Mouse (Mus musculus): ENCODE data around the gene Mcm5. TPM values are rescaled to one million over a fixed set of nuclear protein-coding genes. Genes with fewer than 3 reads are reported as not detected.

Gene Mcm5
- polyA plus RNA-seq, 1 experiment from 2014 or later: 29.4 TPM

DNA sequence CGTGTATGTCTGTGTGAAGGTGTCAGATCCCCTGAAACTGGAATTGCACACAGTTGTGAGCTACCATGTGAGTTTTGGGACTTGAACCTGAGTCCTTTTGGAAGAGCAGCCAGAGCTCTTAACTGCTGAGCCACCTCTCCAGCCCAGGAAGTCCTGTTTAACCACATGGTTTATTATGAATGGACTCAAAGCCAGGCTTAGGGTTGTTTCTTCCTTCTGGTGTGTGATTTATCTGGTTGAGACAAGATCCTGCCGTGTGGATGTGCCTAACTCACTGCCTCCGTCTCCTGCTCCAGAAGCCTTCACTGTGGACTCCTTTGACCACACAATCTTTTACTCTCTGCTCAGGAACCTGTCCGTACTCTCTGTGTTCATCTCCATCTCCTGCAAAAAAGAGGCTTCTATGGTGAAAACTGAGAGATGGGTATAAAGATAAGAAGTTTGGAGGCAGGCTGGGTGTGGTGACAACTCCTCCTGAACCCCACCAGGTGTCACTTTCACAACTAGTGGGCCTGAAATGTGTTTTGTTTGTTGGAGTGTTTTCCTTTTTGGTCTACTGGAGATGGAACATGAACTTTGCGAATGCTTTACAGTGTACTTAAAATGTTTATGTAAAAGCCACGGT lies 27.1 kb upstream of the Mcm5 start:
- no peaks in the 10 kb centered on the region for H3K9me3 ChIP-seq (ENCODE audit: control insufficient read depth, low read length)
- DNase-seq (ENCODE audit: low spot score): no peak
- TF ChIP-seq CTCF (IDR thresholded peaks at IDR 0.05; ENCODE audit: low read depth) (peak; percentile 3; the same call in 1 of the 2 replicates), EP300 (optimal IDR thresholded peaks at IDR 0.05) (no peak)
- H3K4me3 ChIP-seq (ENCODE audit: low read depth, low read length): no peak overlapping the region
- no peaks in the 10 kb centered on the region for H3K27me3 ChIP-seq (ENCODE audit: control insufficient read depth, insufficient read depth, low read length)
- no peaks in the 10 kb centered on the region for H3K4me1 ChIP-seq (replicated peaks; ENCODE audit: control insufficient read depth, insufficient read depth)
- H3K36me3 ChIP-seq (ENCODE audit: control insufficient read depth, insufficient read depth, low read length): no peaks in the 10 kb centered on the region
- ATAC-seq (ENCODE audit: low FRiP score, low TSS enrichment): no peak
- H3K4me2 ChIP-seq (replicated peaks; ENCODE audit: low read depth): no peak overlapping the region
- H3K27ac ChIP-seq (replicated peaks): no peak overlapping the region
- no peak overlapping the region for H3K9ac ChIP-seq (ENCODE audit: low read length)
- WGBS: 64% methylated on average over 6 of the region's 6 CpGs

- H3K9me3 ChIP-seq (ENCODE audit: control insufficient read depth, low read length): no peaks in the 10 kb centered on the region
- no peaks in the 10 kb centered on the region for H3K36me3 ChIP-seq (ENCODE audit: control insufficient read depth, insufficient read depth, low read length)
- ATAC-seq (ENCODE audit: low FRiP score, low TSS enrichment) (peak; percentile 97), DNase-seq (ENCODE audit: low spot score) (peak; percentile 96)
- no peak overlapping the region for H3K27ac ChIP-seq (replicated peaks)
- H3K4me3 ChIP-seq (ENCODE audit: low read depth, low read length): peak overlapping the region; percentile 12; the same call in 1 of the 2 replicates
- WGBS: under 1% methylated on average over 16 of the region's 17 CpGs
- no peaks in the 10 kb centered on the region for H3K27me3 ChIP-seq (ENCODE audit: control insufficient read depth, insufficient read depth, low read length)
- 0 out of 2 replicates have a peak overlapping the region, but pooled peaks have one; percentile 31 for H3K9ac ChIP-seq (ENCODE audit: low read length)
- H3K4me1 ChIP-seq (replicated peaks; ENCODE audit: control insufficient read depth, insufficient read depth): no peaks in the 10 kb centered on the region
- peak; percentile 52 for TF ChIP-seq EP300 (optimal IDR thresholded peaks at IDR 0.05)
- TF ChIP-seq CTCF (IDR thresholded peaks at IDR 0.05; ENCODE audit: low read depth): peak; percentile 17; the same call in 1 of the 2 replicates
- peak overlapping the region; percentile 45 for H3K4me2 ChIP-seq (replicated peaks; ENCODE audit: low read depth)
Observed at GRCm38 (mm10) chr8:75083846-75084245, 25.5 kb upstream of the Mcm5 start.

- Histone ChIP-seq H3K27ac (replicated peaks) (no peak overlapping the region; the same call in 1 of the 2 replicates), H3K4me2 (replicated peaks; ENCODE audit: low read depth) (no peak overlapping the region)
- no peak for DNase-seq (ENCODE audit: low spot score)
Observed at GRCm38 (mm10) chr8:75084382-75085064, 24.8 kb upstream of the Mcm5 start.

DNA sequence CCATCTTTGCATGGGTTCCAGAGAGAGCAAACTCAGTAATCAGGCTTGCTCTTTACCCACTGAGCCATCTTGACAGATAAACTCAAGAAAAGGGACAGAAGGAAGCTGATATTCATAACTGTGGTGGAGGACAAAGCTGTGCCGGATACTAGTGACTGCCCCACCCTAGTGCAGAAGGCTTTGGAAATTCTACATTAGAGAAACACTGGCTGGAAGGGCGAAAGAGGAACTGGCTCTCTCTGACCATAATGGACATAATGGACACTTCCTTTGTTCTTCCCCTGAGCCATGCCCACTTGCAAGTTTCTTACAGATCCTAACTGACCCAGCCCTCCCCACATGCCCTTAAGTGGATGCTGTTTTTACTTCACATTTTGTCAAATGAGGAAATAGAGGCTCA lies 23.4 kb upstream of the Mcm5 start:
- Histone ChIP-seq H3K4me1 (replicated peaks; ENCODE audit: control insufficient read depth, insufficient read depth) (0 out of 2 replicates have a peak, but pooled peaks cover 2% of the 10 kb centered on the region), H3K9me3 (ENCODE audit: control insufficient read depth, low read length) (no peaks in the 10 kb centered on the region), H3K27ac (replicated peaks) (no peak overlapping the region), H3K4me3 (ENCODE audit: low read depth, low read length) (no peak overlapping the region), H3K9ac (ENCODE audit: low read length) (no peak overlapping the region), H3K36me3 (ENCODE audit: control insufficient read depth, insufficient read depth, low read length) (no peaks in the 10 kb centered on the region), H3K27me3 (ENCODE audit: control insufficient read depth, insufficient read depth, low read length) (no peaks in the 10 kb centered on the region), H3K4me2 (replicated peaks; ENCODE audit: low read depth) (no peak overlapping the region)
- 70% methylated on average over 2 of the region's 2 CpGs for WGBS
- DNase-seq (ENCODE audit: low spot score): no peak
- ATAC-seq (ENCODE audit: low FRiP score, low TSS enrichment): no peak
- TF ChIP-seq CTCF (IDR thresholded peaks at IDR 0.05; ENCODE audit: low read depth) (no peak), EP300 (optimal IDR thresholded peaks at IDR 0.05) (no peak)

More at GRCm38 (mm10) chr8:75084382-75085064, 24.8 kb upstream of the Mcm5 start:
- TF ChIP-seq CTCF (IDR thresholded peaks at IDR 0.05; ENCODE audit: low read depth): no peak
- no peak for TF ChIP-seq EP300 (optimal IDR thresholded peaks at IDR 0.05)
- Histone ChIP-seq H3K9me3 (ENCODE audit: control insufficient read depth, low read length) (no peaks in the 10 kb centered on the region), H3K36me3 (ENCODE audit: control insufficient read depth, insufficient read depth, low read length) (no peaks in the 10 kb centered on the region), H3K27me3 (ENCODE audit: control insufficient read depth, insufficient read depth, low read length) (no peaks in the 10 kb centered on the region), H3K4me1 (replicated peaks; ENCODE audit: control insufficient read depth, insufficient read depth) (no peaks in the 10 kb centered on the region), H3K4me3 (ENCODE audit: low read depth, low read length) (no peak overlapping the region), H3K9ac (ENCODE audit: low read length) (no peak overlapping the region)
- ATAC-seq (ENCODE audit: low FRiP score, low TSS enrichment): no peak
- WGBS: 68% methylated on average over 3 of the region's 3 CpGs

- Histone ChIP-seq H3K27me3 (ENCODE audit: control insufficient read depth, insufficient read depth, low read length) (no peaks in the 10 kb centered on the region), H3K36me3 (ENCODE audit: control insufficient read depth, insufficient read depth, low read length) (no peaks in the 10 kb centered on the region), H3K9ac (ENCODE audit: low read length) (no peak overlapping the region), H3K4me1 (replicated peaks; ENCODE audit: control insufficient read depth, insufficient read depth) (0 out of 2 replicates have a peak, but pooled peaks cover 2% of the 10 kb centered on the region), H3K4me3 (ENCODE audit: low read depth, low read length) (no peak overlapping the region), H3K9me3 (ENCODE audit: control insufficient read depth, low read length) (no peaks in the 10 kb centered on the region), H3K27ac (replicated peaks) (no peak overlapping the region), H3K4me2 (replicated peaks; ENCODE audit: low read depth) (no peak overlapping the region)
- no peak for ATAC-seq (ENCODE audit: low FRiP score, low TSS enrichment)
- no peak for DNase-seq (ENCODE audit: low spot score)
- TF ChIP-seq EP300 (optimal IDR thresholded peaks at IDR 0.05) (no peak), CTCF (IDR thresholded peaks at IDR 0.05; ENCODE audit: low read depth) (no peak)
Observed at GRCm38 (mm10) chr8:75087127-75087526, 22.2 kb upstream of the Mcm5 start.
